Mouse (Mus musculus) CH12.LX (cell line): Measurements from ENCODE around the gene Aurkb.

Source experiments
- CTCF ChIP-seq, 2 experiments: IDR thresholded peaks in 1 of 2; conservative IDR thresholded peaks in 1 of 2; 2 replicates each; pipeline ENCODE4 v1.5.1; 2011 to 2012; ENCODE audit warnings: low read depth in 2 of 2, low read length in 2 of 2, improper control_type of control experiment in 1 of 2, inconsistent platforms in 1 of 2, mild to moderate bottlenecking in 1 of 2, moderate library complexity in 1 of 2
- MAZ ChIP-seq: IDR thresholded peaks from 2 replicates; pipeline ENCODE4 v1.6.1; 2012; ENCODE audit warnings: low read depth, mild to moderate bottlenecking, inconsistent platforms, low read length, improper control_type of control experiment, moderate library complexity

- TF ChIP-seq CTCF (conservative IDR thresholded peaks at IDR 0.05 in 1 of 2, IDR thresholded peaks at IDR 0.05 in 1 of 2; ENCODE audit: low read depth in 2 of 2, low read length in 2 of 2) = no peak
- TF ChIP-seq MAZ = no peak
Measured at GRCm38 (mm10) chr11:69009508-69009907, 35.9 kb upstream of the Aurkb start.
